Mouse (Mus musculus) CH12.LX (cell line): ENCODE measurements around the gene Ndufaf3. TPM values are rescaled to one million over a fixed set of nuclear protein-coding genes. Genes with fewer than 3 reads are reported as not detected.
A peak's percentile ranks its signal among the peaks of the same experiment; 100 is the strongest.

Experiments used
- DNase-seq: peaks from one replicate; pipeline ENCODE4 v3.0.0-alpha.2; 2013; ENCODE audit errors: extremely low read depth
- H3K27ac ChIP-seq: 2 replicates; pipeline ENCODE4 v1.5.1; 2012; ENCODE audit warnings: low read depth, mild to moderate bottlenecking, control low read depth, moderate library complexity; ENCODE audit not compliant: insufficient read depth
- H3K27me3 ChIP-seq: replicated peaks from 2 replicates; pipeline ENCODE3; 2012; ENCODE audit warnings: inconsistent platforms
- H3K36me3 ChIP-seq, 2 experiments: replicated peaks in 1 of 2; 2 replicates each; pipeline versions ENCODE3 to v1.6.1; 2012; ENCODE audit warnings: inconsistent platforms in 1 of 2, low read length in 1 of 2, mild to moderate bottlenecking in 1 of 2, mixed read lengths in 1 of 2, moderate library complexity in 1 of 2; ENCODE audit not compliant: control insufficient read depth in 1 of 2, insufficient read depth in 1 of 2
- H3K4me1 ChIP-seq, 2 experiments: 2 replicates each; pipeline ENCODE4 v1.6.1; 2012; ENCODE audit warnings: inconsistent platforms in 1 of 2, moderate library complexity in 1 of 2; ENCODE audit not compliant: insufficient read depth in 2 of 2, control insufficient read depth in 1 of 2
- H3K4me2 ChIP-seq: 2 replicates; pipeline ENCODE4 v1.6.1; 2012; ENCODE audit warnings: low read depth, mild to moderate bottlenecking, control low read depth; ENCODE audit not compliant: poor library complexity, insufficient read depth, severe bottlenecking
- H3K4me3 ChIP-seq, 3 experiments: fragments of 150-350 bp in 1 of 3; sonication (generic) in 1 of 3; replicated peaks in 1 of 3; 2 replicates each; pipeline versions ENCODE3 to v1.5.1; 2011 to 2012; ENCODE audit warnings: low read depth in 2 of 3, low read length in 2 of 3, mild to moderate bottlenecking in 2 of 3, moderate library complexity in 2 of 3, control low read depth in 1 of 3, improper control_type of control experiment in 1 of 3, inconsistent platforms in 1 of 3, mixed read lengths in 1 of 3; ENCODE audit not compliant: poor library complexity in 1 of 3
- H3K79me2 ChIP-seq: replicated peaks from 2 replicates; pipeline ENCODE4 v1.6.1; 2012; ENCODE audit warnings: mild to moderate bottlenecking, moderate library complexity; ENCODE audit not compliant: control insufficient read depth, poor library complexity, insufficient read depth, severe bottlenecking; ENCODE audit errors: extremely low read depth
- H3K9ac ChIP-seq: 2 replicates; pipeline ENCODE4 v1.6.1; 2012; ENCODE audit warnings: low read depth, mild to moderate bottlenecking, control low read depth, moderate library complexity; ENCODE audit not compliant: insufficient read depth
- H3K9me3 ChIP-seq: replicated peaks from 2 replicates; pipeline ENCODE3; 2012; ENCODE audit warnings: low read length, inconsistent platforms, mixed read lengths
- CHD1 ChIP-seq: IDR thresholded peaks from 2 replicates; pipeline ENCODE4 v1.6.1; 2012; ENCODE audit warnings: low read depth, low read length, improper control_type of control experiment, inconsistent platforms
- CTCF ChIP-seq, 2 experiments: IDR thresholded peaks in 1 of 2; conservative IDR thresholded peaks in 1 of 2; 2 replicates each; pipeline ENCODE4 v1.5.1; 2011 to 2012; ENCODE audit warnings: low read depth in 2 of 2, low read length in 2 of 2, improper control_type of control experiment in 1 of 2, inconsistent platforms in 1 of 2, mild to moderate bottlenecking in 1 of 2, moderate library complexity in 1 of 2
- EP300 ChIP-seq: IDR thresholded peaks from 2 replicates; pipeline ENCODE4 v1.6.1; 2011; ENCODE audit warnings: low read length, improper control_type of control experiment
- IRF4 ChIP-seq: IDR thresholded peaks from 2 replicates; pipeline ENCODE4 v1.6.1; 2014; ENCODE audit warnings: low read depth, mild to moderate bottlenecking, inconsistent platforms, low read length, improper control_type of control experiment
- JUN ChIP-seq: IDR thresholded peaks from 2 replicates; pipeline ENCODE4 v1.6.1; 2011; ENCODE audit warnings: low read depth, mild to moderate bottlenecking, low read length, improper control_type of control experiment, moderate library complexity; ENCODE audit not compliant: insufficient read depth
- KAT2A ChIP-seq: IDR thresholded peaks from 2 replicates; pipeline ENCODE4 v1.6.1; 2012; ENCODE audit warnings: low read length, improper control_type of control experiment, inconsistent platforms; ENCODE audit not compliant: insufficient replicate concordance
- MAX ChIP-seq: IDR thresholded peaks from 2 replicates; pipeline ENCODE4 v1.6.1; 2011; ENCODE audit warnings: low read length, improper control_type of control experiment
- MAZ ChIP-seq: IDR thresholded peaks from 2 replicates; pipeline ENCODE4 v1.6.1; 2012; ENCODE audit warnings: low read depth, mild to moderate bottlenecking, inconsistent platforms, low read length, improper control_type of control experiment, moderate library complexity
- MXI1 ChIP-seq: IDR thresholded peaks from 2 replicates; pipeline ENCODE4 v1.6.1; 2011; ENCODE audit warnings: mild to moderate bottlenecking, low read depth, low read length, improper control_type of control experiment
- NELFE ChIP-seq: IDR thresholded peaks from 2 replicates; pipeline ENCODE4 v1.6.1; 2011; ENCODE audit warnings: low read depth, low read length, improper control_type of control experiment
- NRF1 ChIP-seq: IDR thresholded peaks from 2 replicates; pipeline ENCODE4 v1.6.1; 2014; ENCODE audit warnings: low read depth, mild to moderate bottlenecking, inconsistent platforms, low read length, improper control_type of control experiment, moderate library complexity
- PAX5 ChIP-seq: IDR thresholded peaks from 2 replicates; pipeline ENCODE4 v1.6.1; 2012; ENCODE audit warnings: low read length, inconsistent platforms, mixed read lengths
- RCOR1 ChIP-seq: conservative IDR thresholded peaks from 2 replicates; pipeline ENCODE4 v1.6.1; 2012; ENCODE audit warnings: low read depth, mild to moderate bottlenecking, inconsistent platforms, low read length, improper control_type of control experiment
- SIN3A ChIP-seq: IDR thresholded peaks from 2 replicates; pipeline ENCODE4 v1.6.1; 2012; ENCODE audit warnings: low read length, improper control_type of control experiment, inconsistent platforms
- SMC3 ChIP-seq: IDR thresholded peaks from 2 replicates; pipeline ENCODE4 v1.6.1; 2011; ENCODE audit warnings: low read depth, low read length, improper control_type of control experiment
- TBP ChIP-seq: conservative IDR thresholded peaks from 2 replicates; pipeline ENCODE4 v1.6.1; 2011; ENCODE audit warnings: low read depth, low read length, improper control_type of control experiment
- TCF12 ChIP-seq: IDR thresholded peaks from 2 replicates; pipeline ENCODE4 v1.6.1; 2014; ENCODE audit warnings: low read depth, mild to moderate bottlenecking, inconsistent platforms, low read length, improper control_type of control experiment
- USF1 ChIP-seq: IDR thresholded peaks from 2 replicates; pipeline ENCODE4 v1.6.1; 2014; ENCODE audit warnings: low read depth, mild to moderate bottlenecking, inconsistent platforms, low read length, improper control_type of control experiment
- ZMIZ1 ChIP-seq: IDR thresholded peaks from 2 replicates; pipeline ENCODE4 v1.6.1; 2012; ENCODE audit warnings: low read depth, mild to moderate bottlenecking, inconsistent platforms, low read length, improper control_type of control experiment
- ZNF384 ChIP-seq: IDR thresholded peaks from 2 replicates; pipeline ENCODE4 v1.6.1; 2012; ENCODE audit warnings: low read depth, low read length, improper control_type of control experiment, inconsistent platforms
- dilution Hi-C: fragments of 300-500 bp; cut with MboI; formaldehyde crosslinking; loops from 2 replicates; pipeline ENCODE4 v1.14.3; 2020; ENCODE audit warnings: low sequenced_read_pairs; ENCODE audit not compliant: extremely low pct_unique_long_range_greater_than_20kb, extremely low pct_ligation_motif_present
- in situ Hi-C: fragments of 300-500 bp; cut with MboI; formaldehyde crosslinking; loops from 3 replicates; pipeline ENCODE4 v1.14.3; 2019; ENCODE audit warnings: low sequenced_read_pairs, low pct_ligation_motif_present, low pct_unique_long_range_greater_than_20kb, mixed read lengths
- polyA plus RNA-seq: library from polyadenylated mRNA; unstranded; fragments of >175 nt; gene quantifications from 2 replicates; pipeline ENCODE4 v1.2.1, GENCODE M21; 2012; ENCODE audit warnings: low read depth; ENCODE audit not compliant: insufficient read length
- total RNA-seq, 2 experiments: library from RNA; depleted of rRNA; stranded (reverse); fragments of 300-350 nt in 1 of 2; fragments of >200 nt in 1 of 2; gene quantifications; 2 replicates each; pipeline ENCODE4 v1.2.3; 2012 to 2014

The Ndufaf3 gene
- total and polyA plus RNA-seq, 3 experiments = 15.7 to 27.2 (median 25.7) TPM

GRCm38 (mm10) chr9:108525400-108525799 lies 41.8 kb downstream of the Ndufaf3 start:
- H3K4me2 ChIP-seq = peak overlapping the region; percentile 42
- H3K27me3 ChIP-seq = no peaks in the 10 kb centered on the region
- dilution Hi-C loops (no loop called here), in situ Hi-C loops (no loop called here)
- TF ChIP-seq CHD1 (no peak), CTCF (conservative IDR thresholded peaks at IDR 0.05 in 1 of 2, IDR thresholded peaks at IDR 0.05 in 1 of 2; ENCODE audit: low read depth in 2 of 2, low read length in 2 of 2) (peak in 1 of 2 experiments; percentile 30; a peak in 2 of 4 replicates), TBP (no peak), USF1 (no peak)
- no peak overlapping the region for H3K4me3 ChIP-seq
- H3K9ac ChIP-seq = peak overlapping the region; percentile 19; the same call in 1 of the 2 replicates
- peaks cover 81% of the 10 kb centered on the region for H3K79me2 ChIP-seq
- peak overlapping the region; percentile 52 for H3K27ac ChIP-seq
- no peaks in the 10 kb centered on the region for H3K9me3 ChIP-seq
- peaks cover 0 to 33% of the 10 kb centered on the region in 2 experiments; a peak in 2 of 4 replicates for H3K4me1 ChIP-seq
- no peak for DNase-seq
- H3K36me3 ChIP-seq = peaks cover 29 to 66% of the 10 kb centered on the region in 2 experiments

- no peaks in the 10 kb centered on the region for H3K9me3 ChIP-seq
- DNase-seq = no peak
- H3K36me3 ChIP-seq = peaks cover 21 to 62% of the 10 kb centered on the region in 2 experiments
- H3K79me2 ChIP-seq = peaks cover 88% of the 10 kb centered on the region
- H3K4me3 ChIP-seq = no peak overlapping the region
- H3K4me2 ChIP-seq = no peak overlapping the region
- no peak overlapping the region for H3K9ac ChIP-seq
- H3K27me3 ChIP-seq = no peaks in the 10 kb centered on the region
- dilution Hi-C loops = no loop called here
- peaks cover 4 to 52% of the 10 kb centered on the region in 2 experiments; a peak in 3 of 4 replicates for H3K4me1 ChIP-seq
- in situ Hi-C loops = no loop called here
- H3K27ac ChIP-seq = no peak overlapping the region
- TF ChIP-seq EP300 (no peak), ZNF384 (no peak), NRF1 (no peak), PAX5 (no peak), USF1 (no peak), JUN (no peak), SMC3 (no peak), CHD1 (no peak), MXI1 (no peak), KAT2A (no peak), MAZ (no peak), TCF12 (no peak), MAX (no peak), NELFE (no peak), ZMIZ1 (no peak), SIN3A (no peak), RCOR1 (no peak), IRF4 (no peak)
These were observed 43.9 kb downstream of the Ndufaf3 start for GRCm38 (mm10) chr9:108523341-108523740.
